In the genomic region with DNA sequence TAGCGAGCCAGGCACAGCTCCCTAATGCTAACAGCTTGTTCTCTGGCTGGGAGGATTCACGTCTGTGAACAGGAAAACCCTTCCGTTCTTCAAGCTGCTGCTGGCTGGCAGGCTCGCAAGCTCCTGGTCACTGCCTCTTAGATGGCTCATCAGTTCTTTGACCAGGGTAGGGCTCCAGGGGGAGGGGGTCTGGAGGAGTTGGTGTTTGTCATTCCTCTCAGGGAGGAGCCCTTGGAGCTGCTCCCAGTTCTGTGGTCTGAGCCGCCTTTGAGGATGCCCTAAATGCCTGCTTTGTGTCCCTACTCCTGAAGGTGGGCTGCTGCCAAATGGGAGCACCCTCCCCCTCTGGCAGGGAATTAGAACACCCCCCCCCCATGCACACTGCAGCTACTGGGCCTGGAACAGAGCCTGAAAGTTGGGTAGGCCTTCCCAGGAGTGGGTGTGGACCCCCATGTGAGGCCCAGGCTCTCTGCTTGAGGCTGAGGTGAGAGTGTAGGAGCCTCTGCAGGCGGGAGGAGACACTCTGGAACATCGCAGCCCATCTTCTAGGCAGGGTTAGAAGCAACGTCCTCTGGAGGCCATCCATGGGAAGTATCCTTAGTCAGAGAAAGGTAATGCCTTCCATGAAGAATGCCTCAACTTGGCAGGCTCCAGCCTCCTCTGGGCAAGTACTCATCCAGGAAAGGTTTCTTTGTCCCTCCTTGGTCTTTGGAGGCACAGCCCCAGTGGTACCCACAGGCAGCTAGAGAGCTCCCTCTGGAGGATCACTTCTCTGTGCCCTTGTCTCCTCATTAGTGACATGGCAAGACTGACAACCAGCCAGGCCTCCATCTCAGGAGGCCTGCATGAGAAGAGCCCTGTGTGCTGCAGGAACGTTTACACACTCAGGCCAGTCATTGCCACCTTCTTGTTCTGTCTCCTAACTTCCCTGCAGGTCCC, we compare ENCODE assay signal across 7 mouse cellular contexts. TPM values are rescaled to one million over a fixed set of nuclear protein-coding genes. Genes with fewer than 3 reads are reported as not detected.
DNase-seq lines count a peak whose midpoint lies in the region; ATAC-seq and TF ChIP-seq lines count a peak whose summit lies in the region.

No protein-coding gene starts in this region.

- TF ChIP-seq CTCF in bone marrow macrophage, adult 2 months (IDR thresholded peaks at IDR 0.05; ENCODE audit: low read depth, low read length): peak; percentile 20; the same call in 1 of the 2 replicates

- ATAC-seq in erythroblast, adult 5-6 weeks (replicated peaks; ENCODE audit: low FRiP score, poor library complexity, severe bottlenecking): no peak

- H3K27ac ChIP-seq in bone marrow macrophage, adult 2 months (ENCODE audit: insufficient read depth, low read depth, low read length): no peak overlapping the region

- TF ChIP-seq POLR2A in bone marrow macrophage, adult 2 months (IDR thresholded peaks at IDR 0.05; ENCODE audit: borderline replicate concordance, low read depth, low read length): no peak

- no peak overlapping the region for H3K4me3 ChIP-seq in bone marrow macrophage, adult 2 months (ENCODE audit: insufficient read depth, low read length)

- H3K4me1 ChIP-seq in bone marrow macrophage, adult 2 months (ENCODE audit: control insufficient read depth, insufficient read depth, low read length): peaks cover 3% of the 10 kb centered on the region; the same call in 1 of the 2 replicates

- peak; percentile 29 to 56 for DNase-seq in cerebellum, postnatal 25 days
- DNase-seq in layer of hippocampus, adult 18-20 months (ENCODE audit: low spot score in 2 of 2): peak; percentile 64 to 87
- DNase-seq in lung, postnatal 25 days (ENCODE audit: low spot score): peak; percentile 42
- no peak for DNase-seq in adrenal gland, postnatal 36 days
- DNase-seq in adrenal gland, postnatal 4 days (ENCODE audit: low spot score in 2 of 2): no peak

RNA-seq across cellular contexts. Expression of gene Enho, which starts 24.2 kb away (rescaled TPM):
- polyA plus RNA-seq in bone marrow macrophage, adult 2 months (2012; ENCODE audit: insufficient read depth, insufficient read length, missing spikeins): 1.0 and 1.5 TPM in 2 replicates
- total RNA-seq in layer of hippocampus, adult 18-20 months (2021): 10 to 100 TPM; 61.9 to 65.0 TPM
- total RNA-seq in adrenal gland, postnatal 36 days (2021): 1 to 10 TPM; 2.8 to 3.5 TPM
- not detected in 2 replicates for total RNA-seq in erythroblast, adult 5-6 weeks (2015; ENCODE audit: low replicate concordance)
- total RNA-seq in erythroblast, adult 5-6 weeks (2017; ENCODE audit: low replicate concordance): not detected in 2 replicates
- total RNA-seq in adrenal gland, postnatal 4 days (2021): 1 to 10 TPM; 8.9 to 9.1 TPM

RNA-seq across cellular contexts. Expression of gene Dnaic1, which starts 46.4 kb away (rescaled TPM):
- not detected in 2 replicates for polyA plus RNA-seq in bone marrow macrophage, adult 2 months (2012; ENCODE audit: insufficient read depth, insufficient read length, missing spikeins)
- total RNA-seq in layer of hippocampus, adult 18-20 months (2021): 1 to 10 TPM; 7.8 to 9.0 TPM
- total RNA-seq in adrenal gland, postnatal 36 days (2021): not detected
- not detected in 2 replicates for total RNA-seq in erythroblast, adult 5-6 weeks (2015; ENCODE audit: low replicate concordance)
- total RNA-seq in erythroblast, adult 5-6 weeks (2017; ENCODE audit: low replicate concordance): not detected in 2 replicates
- total RNA-seq in adrenal gland, postnatal 4 days (2021): 1 to 10 TPM in 1 of 2 experiments, under 1 TPM in 1; 0.11 to 1.9 TPM

RNA-seq across cellular contexts. Expression of gene Fam219a, which starts 46.6 kb away (rescaled TPM):
- 35.2 and 35.6 TPM in 2 replicates for polyA plus RNA-seq in bone marrow macrophage, adult 2 months (2012; ENCODE audit: insufficient read depth, insufficient read length, missing spikeins)
- 100 to 1,000 TPM; 159 to 163 TPM for total RNA-seq in layer of hippocampus, adult 18-20 months (2021)
- 10 to 100 TPM; 14.7 to 20.5 TPM for total RNA-seq in adrenal gland, postnatal 36 days (2021)
- 1.5 TPM in 2 replicates for total RNA-seq in erythroblast, adult 5-6 weeks (2015; ENCODE audit: low replicate concordance)
- 0.26 and 1.3 TPM in 2 replicates for total RNA-seq in erythroblast, adult 5-6 weeks (2017; ENCODE audit: low replicate concordance)
- total RNA-seq in adrenal gland, postnatal 4 days (2021): 10 to 100 TPM; 31.2 to 34.6 TPM

Comparison
In these comparisons a context has a peak if more than half of its experiments do, and no peak if none do; other contexts are left out.
1. DNase-seq: peak in cerebellum, postnatal 25 days (2 of 2), layer of hippocampus, adult 18-20 months (2 of 2) and lung, postnatal 25 days (single experiment); none in adrenal gland, postnatal 36 days (0 of 2) and adrenal gland, postnatal 4 days (0 of 2).
2. RNA of gene Enho, which starts 24.2 kb away (total RNA-seq): 61.9 to 65.0 TPM in layer of hippocampus, adult 18-20 months; 8.9 to 9.1 TPM in adrenal gland, postnatal 4 days, 2.8 to 3.5 TPM in adrenal gland, postnatal 36 days and not detected in erythroblast, adult 5-6 weeks; every median in the first group is over 4 times any median in the second.
3. RNA of gene Fam219a, which starts 46.6 kb away (total RNA-seq): 159 to 163 TPM in layer of hippocampus, adult 18-20 months, 31.2 to 34.6 TPM in adrenal gland, postnatal 4 days and 14.7 to 20.5 TPM in adrenal gland, postnatal 36 days; 0.26 to 1.5 TPM in erythroblast, adult 5-6 weeks; every median in the first group is over 4 times any median in the second.